Mouse (Mus musculus) lung, embryonic 14.5 days (tissue): ENCODE data around the gene Zfp30. TPM values are rescaled to one million over a fixed set of nuclear protein-coding genes. Genes with fewer than 3 reads are reported as not detected.
A peak's percentile ranks its signal among the peaks of the same experiment; 100 is the strongest.

ENCODE experiments used
- ATAC-seq: fragments of 200-750 bp; cut with Nextera tagmentation; 2 replicates; pipeline ENCODE4 v1.8.0; 2017; ENCODE audit warnings: mild to moderate bottlenecking, moderate TSS enrichment, moderate library complexity; ENCODE audit not compliant: insufficient read depth
- DNase-seq: peaks from one replicate; pipeline ENCODE4 v3.0.0-alpha.2; 2015
- H3K27ac ChIP-seq: fragments of 300-500 bp; sonication (generic); 2 replicates; pipeline ENCODE4 v1.5.1; 2014; ENCODE audit warnings: low read depth, mild to moderate bottlenecking, moderate library complexity
- H3K27me3 ChIP-seq: fragments of 300-500 bp; sonication (generic); 2 replicates; pipeline ENCODE4 v1.6.1; 2014; ENCODE audit warnings: low read length, control low read depth; ENCODE audit not compliant: insufficient read depth
- H3K36me3 ChIP-seq: fragments of 300-500 bp; sonication (generic); 2 replicates; pipeline ENCODE4 v1.6.1; 2014; ENCODE audit warnings: control low read depth; ENCODE audit not compliant: insufficient read depth
- H3K4me1 ChIP-seq: fragments of 300-500 bp; sonication (generic); 2 replicates; pipeline ENCODE4 v1.6.1; 2014; ENCODE audit warnings: antibody characterized with exemption, control low read depth; ENCODE audit not compliant: insufficient read depth
- H3K4me2 ChIP-seq: fragments of 300-500 bp; sonication (generic); 2 replicates; pipeline ENCODE4 v1.6.1; 2014; ENCODE audit warnings: mild to moderate bottlenecking
- H3K4me3 ChIP-seq: fragments of 300-500 bp; sonication (generic); 2 replicates; pipeline ENCODE4 v1.5.1; 2014; ENCODE audit warnings: low read depth, low read length
- H3K9ac ChIP-seq: fragments of 300-500 bp; sonication (generic); 2 replicates; pipeline ENCODE4 v1.6.1; 2014
- H3K9me3 ChIP-seq: fragments of 300-500 bp; sonication (generic); 2 replicates; pipeline ENCODE4 v1.6.1; 2016; ENCODE audit warnings: low read depth, low read length, control low read depth
- CTCF ChIP-seq: IDR thresholded peaks from 2 replicates; pipeline ENCODE4 v1.5.1; 2016; ENCODE audit warnings: antibody characterized with exemption, low read depth
- WGBS: fragments of 180-500 bp; shearing (Covaris S2); extraction: QIAGEN DNeasy Blood & Tissue Kit; methylation state at CpG from one replicate; pipeline ENCODE4 v1.1.7; 2014; 5-methylcytosine and 5-hydroxymethylcytosine counted together
- microRNA counts: library from miRNA; unstranded; fragments of <30 nt; microRNA quantifications from one replicate; lab custom pipeline; 2016
- microRNA-seq: library from miRNA; unstranded; fragments of <30 nt; microRNA quantifications from one replicate; pipeline ENCODE4, GENCODE M21; 2016; ENCODE audit warnings: borderline number of aligned reads
- polyA plus RNA-seq: library from polyadenylated mRNA; unstranded; fragments of >200 nt; fragmentation: Nextera tagmentation; extraction: Ambion mirVana; gene quantifications from 2 replicates; pipeline ENCODE4 v1.2.1, GENCODE M21; 2014

Zfp30 gene
- polyA plus RNA-seq, 1 experiment from 2014 or later = 7.8 TPM

DNA sequence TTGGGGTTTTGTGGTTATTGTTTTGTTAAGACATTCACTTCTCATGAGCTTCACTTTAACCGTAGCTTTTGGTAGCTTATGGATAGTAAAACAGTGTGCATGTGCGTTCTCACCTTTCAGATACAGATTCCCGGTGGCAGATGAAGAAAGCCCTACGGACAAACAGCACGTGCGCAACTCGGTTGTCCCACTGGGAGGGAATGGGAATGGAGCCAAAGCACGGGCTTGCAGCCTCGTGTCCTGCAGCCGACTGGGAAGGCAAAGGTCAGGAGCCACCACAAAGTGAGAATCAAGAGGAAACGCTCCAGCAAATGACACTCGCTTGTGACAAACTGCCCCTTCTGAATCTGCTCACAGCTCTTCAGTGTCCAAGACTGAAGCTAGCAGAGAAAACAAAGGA, 44.2 kb downstream of the Zfp30 start:
- WGBS = 86% methylated on average over 12 of the region's 12 CpGs
- no peak for DNase-seq
- no peak for TF ChIP-seq CTCF
- no peak overlapping the region for H3K4me3 ChIP-seq
- no peaks in the 10 kb centered on the region for H3K27me3 ChIP-seq
- peaks cover 84% of the 10 kb centered on the region for H3K36me3 ChIP-seq
- H3K9me3 ChIP-seq = no peaks in the 10 kb centered on the region
- no peaks in the 10 kb centered on the region for H3K4me1 ChIP-seq
- no peak for ATAC-seq
- no peak overlapping the region for H3K27ac ChIP-seq
- H3K4me2 ChIP-seq = no peak overlapping the region
- no peak overlapping the region for H3K9ac ChIP-seq

DNA sequence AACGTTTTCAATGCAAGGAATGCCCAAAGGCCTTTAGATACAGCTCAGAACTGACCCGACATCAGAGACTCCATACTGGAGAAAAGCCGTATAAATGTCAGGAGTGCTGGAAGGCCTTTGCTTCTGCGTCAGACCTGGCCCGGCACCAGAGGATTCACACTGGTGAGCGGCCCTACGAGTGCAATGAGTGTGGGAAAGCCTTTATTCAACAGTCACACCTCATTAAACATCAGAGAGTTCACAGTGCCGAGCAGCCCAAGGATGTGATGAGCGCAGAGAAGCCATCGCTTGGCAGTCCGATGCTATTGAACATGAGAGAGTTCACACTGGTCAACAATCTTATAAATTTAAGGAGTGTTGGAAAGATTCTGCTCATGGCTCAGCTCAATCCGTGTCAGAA, 46.0 kb downstream of the Zfp30 start:
- no peak overlapping the region for H3K4me3 ChIP-seq
- no peaks in the 10 kb centered on the region for H3K27me3 ChIP-seq
- WGBS = 73% methylated on average over 12 of the region's 12 CpGs
- peaks cover 75% of the 10 kb centered on the region for H3K36me3 ChIP-seq
- DNase-seq (peak; percentile 14), ATAC-seq (no peak)
- no peaks in the 10 kb centered on the region for H3K9me3 ChIP-seq
- H3K27ac ChIP-seq = no peak overlapping the region
- no peak for TF ChIP-seq CTCF
- no peak overlapping the region for H3K9ac ChIP-seq
- no peaks in the 10 kb centered on the region for H3K4me1 ChIP-seq
- no peak overlapping the region for H3K4me2 ChIP-seq

DNA sequence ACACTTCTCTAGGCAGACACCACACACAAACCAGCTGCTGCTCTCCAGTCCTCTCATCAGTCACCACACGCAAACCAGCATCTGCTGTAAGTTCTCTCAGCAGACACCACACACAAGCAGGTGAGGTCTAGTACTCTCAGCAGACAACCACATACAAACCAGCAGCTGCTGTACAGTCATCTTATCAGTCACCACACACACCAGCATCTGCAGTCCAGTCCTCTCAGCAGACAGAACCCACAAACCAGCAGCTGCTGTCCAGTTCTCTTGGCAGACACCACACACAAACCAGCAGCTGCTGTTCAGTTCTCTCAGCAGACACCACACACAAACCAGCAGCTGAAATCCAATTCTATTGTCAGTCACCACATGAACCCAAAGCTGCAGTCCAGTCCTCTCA, 53.0 kb downstream of the Zfp30 start:
- H3K4me1 ChIP-seq = no peaks in the 10 kb centered on the region
- no peak overlapping the region for H3K27ac ChIP-seq
- ATAC-seq (no peak), DNase-seq (no peak)
- no peak overlapping the region for H3K9ac ChIP-seq
- no peaks in the 10 kb centered on the region for H3K27me3 ChIP-seq
- 78% methylated on average over 1 of the region's 1 CpGs for WGBS
- no peak overlapping the region for H3K4me2 ChIP-seq
- no peaks in the 10 kb centered on the region for H3K9me3 ChIP-seq
- TF ChIP-seq CTCF = no peak
- H3K36me3 ChIP-seq = peaks cover 14% of the 10 kb centered on the region; the same call in 1 of the 2 replicates
- H3K4me3 ChIP-seq = no peak overlapping the region

DNA sequence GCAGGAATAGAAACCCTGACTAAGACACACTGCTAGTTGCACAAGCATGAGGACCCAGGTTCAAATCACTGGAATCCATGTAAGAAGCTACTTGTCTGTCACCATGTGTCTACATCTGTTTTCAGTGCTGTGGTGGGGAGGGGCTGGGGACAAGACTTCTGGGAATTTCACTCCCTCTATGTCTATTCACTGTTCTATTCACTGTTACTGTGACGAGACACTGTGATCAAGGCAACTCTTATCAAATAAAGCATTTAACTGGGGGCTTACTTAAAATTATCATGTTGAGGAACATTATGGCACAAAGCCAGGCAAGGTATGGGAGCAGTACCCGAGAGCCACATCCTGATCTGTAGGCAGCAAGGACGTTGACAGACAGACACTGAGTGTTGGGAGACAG, 55.5 kb downstream of the Zfp30 start:
- DNase-seq (no peak), ATAC-seq (no peak)
- 80% methylated on average over 3 of the region's 3 CpGs for WGBS
- no peaks in the 10 kb centered on the region for H3K27me3 ChIP-seq
- H3K36me3 ChIP-seq = no peaks in the 10 kb centered on the region; the same call in 1 of the 2 replicates
- H3K9ac ChIP-seq = no peak overlapping the region
- H3K4me2 ChIP-seq = no peak overlapping the region
- no peaks in the 10 kb centered on the region for H3K9me3 ChIP-seq
- no peak overlapping the region for H3K27ac ChIP-seq
- H3K4me1 ChIP-seq = no peaks in the 10 kb centered on the region
- TF ChIP-seq CTCF = no peak
- no peak overlapping the region for H3K4me3 ChIP-seq

DNA sequence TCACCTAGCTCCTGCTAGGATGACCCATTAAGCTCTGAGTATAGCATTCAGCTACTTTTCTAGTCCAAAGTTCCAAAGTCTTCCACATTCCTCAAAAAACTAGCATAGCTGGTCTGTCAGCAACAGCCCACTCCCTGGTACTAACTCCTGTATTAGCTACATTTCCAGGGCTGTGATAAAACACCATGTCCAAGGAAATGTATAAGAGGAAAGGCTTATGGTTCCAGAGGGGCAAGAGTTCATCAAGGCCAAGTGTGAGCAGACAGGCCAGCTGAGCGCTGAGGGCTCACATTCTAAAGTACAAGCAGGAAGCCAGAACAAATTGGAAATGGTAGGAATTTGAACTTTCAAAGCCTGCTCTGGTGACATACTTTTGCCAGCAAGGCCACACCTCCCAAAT, 58.3 kb downstream of the Zfp30 start:
- H3K4me1 ChIP-seq = no peaks in the 10 kb centered on the region
- 83% methylated on average over 1 of the region's 1 CpGs for WGBS
- no peak overlapping the region for H3K27ac ChIP-seq
- H3K9me3 ChIP-seq = no peaks in the 10 kb centered on the region
- DNase-seq = no peak
- no peak for ATAC-seq
- H3K36me3 ChIP-seq = peaks cover 20% of the 10 kb centered on the region
- no peaks in the 10 kb centered on the region for H3K27me3 ChIP-seq
- H3K4me3 ChIP-seq = no peak overlapping the region
- no peak for TF ChIP-seq CTCF
- no peak overlapping the region for H3K9ac ChIP-seq
- H3K4me2 ChIP-seq = no peak overlapping the region

MicroRNA genes within 50 kb of the gene (microRNA counts, 519-probe panel; counts per million panel counts)
- microRNA mmu-miR-1964 (lab: Ali Mortazavi, UCI) = 2,125 counts per million, percentile 27 among the panel's probes with 10 or more counts

Small RNA genes within 50 kb of the gene (microRNA-seq; reads per million reads assigned to microRNA genes)
- gene Mir1964 = 4.0 reads per million, percentile 14 among the genes with 10 or more reads in this experiment

Other genes with a start within 250 kb of the Zfp30 start
- 0.14 and 0.30 TPM in 2 replicates for gene Catsperg2, start 57.0 kb upstream of the Zfp30 start, polyA plus RNA-seq
- gene Zfp84, start 15.4 kb upstream of the Zfp30 start, polyA plus RNA-seq = 14.3 and 14.5 TPM in 2 replicates
- 13.5 and 14.0 TPM in 2 replicates for gene Zfp790, start 32.1 kb downstream of the Zfp30 start, polyA plus RNA-seq
- gene Zfp940, start 69.7 kb downstream of the Zfp30 start, polyA plus RNA-seq = 6.0 and 7.2 TPM in 2 replicates
- gene Zfp420, start 76.0 kb downstream of the Zfp30 start, polyA plus RNA-seq = 6.5 and 8.6 TPM in 2 replicates
- gene Zfp27, start 122.6 kb downstream of the Zfp30 start, polyA plus RNA-seq = 11.3 and 12.6 TPM in 2 replicates
- gene Zfp383, start 124.2 kb downstream of the Zfp30 start, polyA plus RNA-seq = 4.6 and 5.7 TPM in 2 replicates
- gene Zfp74, start 170.1 kb downstream of the Zfp30 start, polyA plus RNA-seq = 12.4 and 13.2 TPM in 2 replicates
- gene Zfp568, start 200.0 kb downstream of the Zfp30 start, polyA plus RNA-seq = 18.5 and 21.0 TPM in 2 replicates